Mouse (Mus musculus) thymus, postnatal 0 days (tissue): ENCODE results near the gene Itih5. TPM values are rescaled to one million over a fixed set of nuclear protein-coding genes. Genes with fewer than 3 reads are reported as not detected.

Experiments used
- DNase-seq: peaks from one replicate; pipeline ENCODE4 v3.0.0-alpha.2; 2015; ENCODE audit warnings: low spot score
- polyA plus RNA-seq: library from polyadenylated mRNA; unstranded; fragments of >200 nt; fragmentation: Nextera tagmentation; extraction: Ambion mirVana; gene quantifications from 2 replicates; pipeline ENCODE4 v1.2.1, GENCODE M21; 2015

The Itih5 gene
- polyA plus RNA-seq, 1 experiment from 2014 or later = 3.6 TPM

DNA sequence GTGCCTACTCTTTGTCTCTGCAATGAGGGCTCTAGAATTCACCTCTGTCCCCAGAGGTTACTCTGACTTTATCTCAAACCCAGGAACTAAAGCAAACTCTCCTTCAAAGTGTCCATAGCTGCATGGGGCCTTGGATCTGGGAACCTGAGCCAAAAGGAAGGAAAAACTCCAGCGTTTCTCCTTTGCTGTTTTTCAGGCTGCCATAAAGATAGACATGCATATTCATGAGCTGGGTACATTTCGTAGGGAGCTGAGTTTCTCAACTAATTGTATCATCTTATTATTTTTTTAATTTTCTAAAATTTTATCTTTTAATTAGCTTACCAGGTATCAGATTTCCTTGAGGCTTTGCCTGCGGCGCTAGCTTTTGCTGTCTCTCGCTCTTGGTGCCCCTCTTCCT, 106.7 kb downstream of the Itih5 start:
- no peak for DNase-seq

DNA sequence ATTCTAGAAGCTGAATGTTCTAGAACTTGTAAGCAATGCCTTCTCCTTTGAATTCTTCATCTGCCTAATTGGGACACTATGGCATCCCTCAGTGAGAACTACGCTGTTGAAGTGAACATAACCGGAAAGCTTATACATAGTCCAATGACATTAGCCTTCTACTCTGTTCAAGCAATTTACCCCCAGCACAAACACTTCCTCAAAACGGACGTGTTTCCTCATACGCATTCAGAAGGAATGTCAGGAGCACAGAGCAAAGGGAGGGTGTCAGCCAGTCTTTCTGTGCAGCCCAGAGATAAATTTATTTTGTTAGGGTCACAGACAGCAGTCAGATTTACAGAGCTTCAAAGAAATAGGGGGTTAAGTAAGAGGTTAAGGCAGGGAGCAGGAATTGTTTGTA, 108.0 kb downstream of the Itih5 start:
- DNase-seq = no peak

DNA sequence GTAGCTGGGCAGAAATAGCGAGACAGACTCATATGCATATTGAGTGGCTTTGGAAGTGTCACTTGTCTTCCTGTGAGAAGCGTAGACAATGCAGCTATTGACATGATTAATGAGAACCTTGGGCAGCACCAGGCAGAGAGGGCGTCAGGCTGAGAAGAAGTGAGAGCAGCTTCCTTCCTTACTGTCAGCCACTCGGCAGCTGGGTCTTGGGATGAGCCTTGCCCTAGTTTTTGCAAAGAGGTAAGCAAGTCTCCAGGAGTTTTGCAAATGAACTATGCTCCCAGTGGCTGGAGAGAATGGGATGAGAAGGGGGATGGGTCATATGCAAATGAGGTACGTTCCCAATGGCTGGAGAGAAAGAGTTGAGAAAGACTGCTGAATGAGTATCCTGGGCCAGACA, 109.4 kb downstream of the Itih5 start:
- DNase-seq = no peak

DNA sequence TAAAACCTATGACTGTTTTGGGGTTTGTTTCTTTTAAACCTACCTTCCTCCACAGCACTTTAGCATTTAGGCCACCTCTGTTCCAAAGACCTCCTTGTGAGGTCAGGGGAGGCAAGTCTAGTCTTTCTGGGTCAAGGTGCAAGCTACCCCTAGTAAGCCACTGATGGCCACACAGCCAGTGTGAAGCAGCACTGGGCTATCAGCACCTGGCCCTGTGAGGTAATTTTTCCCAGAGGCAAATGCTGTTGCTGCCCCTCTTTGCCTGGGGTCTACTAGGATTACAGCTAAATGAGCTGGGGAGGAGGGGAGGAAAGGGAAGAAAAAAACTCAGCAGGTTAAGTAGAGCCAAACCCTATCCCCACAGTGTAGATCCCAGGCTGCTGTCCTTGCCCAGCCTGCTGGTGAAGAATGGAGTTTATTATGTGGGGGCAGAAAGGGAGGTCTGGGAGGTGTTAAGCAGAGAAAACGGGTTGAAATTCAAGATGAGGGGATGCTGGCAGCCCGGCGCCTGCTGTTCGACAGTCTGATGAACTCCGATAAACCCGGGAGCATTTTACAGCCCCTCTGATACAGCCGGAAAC, 110.6 kb downstream of the Itih5 start:
- DNase-seq = no peak

DNA sequence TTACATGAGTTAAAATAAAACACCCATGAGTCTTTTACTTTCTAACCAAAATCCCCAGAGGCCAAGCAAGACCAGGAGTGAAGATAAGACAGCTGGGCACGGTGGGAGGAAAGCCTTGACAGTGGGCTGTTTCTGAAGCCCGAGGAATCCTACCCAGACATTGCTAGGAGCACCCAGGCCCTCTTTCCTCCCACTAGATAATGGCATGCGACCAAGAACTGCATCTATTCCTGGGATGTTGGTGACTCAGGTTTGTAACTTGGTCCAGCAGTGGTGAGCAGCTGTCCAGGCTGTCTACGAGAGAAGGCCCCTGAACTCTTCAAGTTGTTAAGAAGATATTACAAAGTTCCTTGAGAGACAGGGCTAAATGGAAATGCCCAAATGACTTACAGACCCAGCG, 112.5 kb downstream of the Itih5 start:
- DNase-seq = no peak

DNA sequence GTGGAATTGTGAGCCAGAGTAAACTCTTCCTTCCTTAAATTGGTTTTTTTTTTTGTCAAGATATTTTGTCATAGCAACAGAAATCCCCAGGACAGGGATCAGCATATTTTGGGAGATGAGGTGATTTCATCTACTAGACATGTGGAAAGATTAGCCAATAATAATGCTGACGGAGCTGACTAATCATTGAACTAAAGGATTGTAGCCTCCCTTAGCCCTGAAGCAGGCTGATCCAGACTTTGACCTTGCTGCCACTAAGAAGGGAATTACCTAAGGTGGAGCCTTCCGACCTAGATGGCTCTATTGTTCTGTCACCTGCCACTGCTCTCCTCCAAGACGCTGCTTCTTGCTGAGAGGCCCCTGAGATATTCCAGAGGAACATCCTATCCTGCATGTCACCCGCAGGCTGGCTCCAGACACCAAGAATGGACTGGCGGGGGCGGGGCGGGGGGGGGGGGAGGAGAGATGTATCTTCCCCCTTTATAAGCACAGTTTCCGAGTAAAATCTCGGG, 119.3 kb downstream of the Itih5 start:
- DNase-seq = no peak

DNA sequence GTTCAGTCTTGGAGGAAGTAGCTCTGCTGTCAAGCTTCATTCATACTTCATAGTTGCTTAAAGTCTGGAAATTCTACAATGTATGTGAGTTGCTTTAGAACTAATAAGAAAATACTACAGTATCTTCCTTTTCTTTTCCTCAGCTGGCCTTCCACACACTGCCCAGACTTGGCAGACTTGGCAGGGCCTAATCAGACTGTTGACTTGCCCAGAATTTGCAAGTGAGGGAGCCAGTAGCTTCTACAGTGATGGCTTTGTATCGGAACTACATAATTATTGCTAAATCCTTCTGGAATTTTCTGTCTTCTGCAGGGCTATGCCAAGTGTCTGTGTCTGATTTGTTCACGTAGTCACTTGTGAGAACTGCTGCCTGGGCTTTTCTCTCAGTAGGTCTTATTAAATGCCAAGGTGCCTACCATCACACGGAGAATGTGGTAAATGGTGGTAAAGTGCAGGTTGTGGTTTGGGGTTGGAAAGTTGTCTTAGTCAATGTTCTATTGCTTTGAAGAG, 120.2 kb downstream of the Itih5 start:
- no peak for DNase-seq

DNA sequence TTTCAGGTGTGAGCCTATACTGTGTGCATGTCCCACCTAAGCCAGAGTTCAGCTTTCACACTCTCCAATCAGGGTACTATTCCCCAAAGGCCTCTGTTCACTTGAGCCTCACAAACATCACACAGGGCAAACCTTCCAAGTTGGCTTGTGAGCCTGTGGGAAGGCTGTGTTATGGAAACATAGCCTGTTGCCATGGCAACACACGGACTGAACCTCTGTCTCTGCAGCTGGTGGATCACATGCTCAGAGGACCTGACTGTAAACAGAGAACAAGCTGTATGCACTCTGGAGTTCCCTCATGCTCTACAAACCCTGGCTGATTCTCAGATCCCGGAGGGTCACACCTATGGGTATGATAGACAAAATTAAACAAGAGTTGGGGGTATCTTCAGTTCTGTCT, 122.8 kb downstream of the Itih5 start:
- DNase-seq = peak; percentile 21

DNA sequence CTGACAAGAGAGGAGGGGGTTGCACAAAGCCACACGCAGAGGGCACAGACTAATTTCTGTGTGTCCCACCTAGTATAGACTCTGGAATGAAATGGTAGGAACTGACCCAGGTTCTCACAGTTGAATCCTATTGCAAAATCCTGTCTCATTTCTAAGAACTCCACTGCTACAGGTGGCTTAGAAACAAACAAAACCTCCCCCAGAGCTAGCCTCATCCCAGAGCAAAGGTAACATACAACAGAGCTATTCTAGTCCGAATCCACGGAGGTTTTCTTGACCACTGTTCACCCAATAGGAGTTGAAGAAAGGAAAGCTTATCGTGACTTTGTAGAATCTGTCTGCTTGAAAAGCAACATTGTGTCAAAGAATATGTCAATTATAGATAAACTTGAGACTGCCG, 130.3 kb downstream of the Itih5 start:
- DNase-seq = no peak

DNA sequence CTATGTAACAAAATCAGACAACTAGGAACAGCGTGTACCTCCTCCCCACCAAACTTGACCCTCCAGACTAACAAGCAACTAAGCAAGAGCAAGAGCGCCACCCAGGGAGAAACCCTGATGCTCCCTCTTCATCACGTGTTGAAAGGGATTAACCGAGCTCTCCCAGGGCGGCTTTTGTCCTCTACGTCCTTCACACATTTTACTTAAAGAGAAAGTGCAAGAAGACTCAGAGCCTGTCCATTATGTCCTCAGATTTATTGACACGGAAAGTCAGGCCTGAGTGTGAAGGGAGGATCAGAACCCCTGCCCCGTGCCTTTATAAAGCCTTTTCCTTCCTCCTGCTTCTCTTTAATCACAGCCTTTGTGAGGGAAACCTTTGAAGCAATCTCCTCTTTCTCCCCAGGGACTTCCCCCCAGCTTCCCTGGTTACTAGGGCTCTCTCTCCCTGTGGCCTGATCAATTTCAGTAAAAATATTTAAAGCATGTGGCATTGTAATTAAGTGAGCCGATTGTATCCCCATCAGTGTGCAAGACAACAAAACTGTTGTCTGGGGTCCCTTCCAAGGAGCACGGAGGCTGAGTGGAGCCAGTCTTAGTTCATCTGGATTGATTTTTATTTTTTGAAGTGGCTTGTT, 131.4 kb downstream of the Itih5 start:
- no peak for DNase-seq

DNA sequence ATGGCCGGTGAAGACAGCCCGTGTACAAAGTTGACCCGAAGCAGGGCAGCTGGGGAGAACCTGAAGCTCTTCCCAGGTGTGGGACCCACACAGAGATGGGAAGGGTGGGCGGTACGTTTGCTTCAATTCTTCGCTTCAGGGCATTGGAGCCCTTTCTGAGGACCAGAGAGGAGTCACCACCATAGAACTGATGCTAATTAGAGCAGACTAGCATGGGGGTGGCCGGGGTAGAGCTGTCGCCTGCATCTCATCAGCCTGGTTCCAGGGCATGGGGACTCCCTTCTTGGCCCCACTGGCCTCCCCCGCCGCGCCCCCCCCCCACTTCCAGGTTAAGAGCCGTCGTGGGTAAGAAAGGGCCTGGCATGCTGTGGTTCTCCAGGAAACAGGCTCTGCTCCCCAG, 132.6 kb downstream of the Itih5 start:
- DNase-seq = no peak

DNA sequence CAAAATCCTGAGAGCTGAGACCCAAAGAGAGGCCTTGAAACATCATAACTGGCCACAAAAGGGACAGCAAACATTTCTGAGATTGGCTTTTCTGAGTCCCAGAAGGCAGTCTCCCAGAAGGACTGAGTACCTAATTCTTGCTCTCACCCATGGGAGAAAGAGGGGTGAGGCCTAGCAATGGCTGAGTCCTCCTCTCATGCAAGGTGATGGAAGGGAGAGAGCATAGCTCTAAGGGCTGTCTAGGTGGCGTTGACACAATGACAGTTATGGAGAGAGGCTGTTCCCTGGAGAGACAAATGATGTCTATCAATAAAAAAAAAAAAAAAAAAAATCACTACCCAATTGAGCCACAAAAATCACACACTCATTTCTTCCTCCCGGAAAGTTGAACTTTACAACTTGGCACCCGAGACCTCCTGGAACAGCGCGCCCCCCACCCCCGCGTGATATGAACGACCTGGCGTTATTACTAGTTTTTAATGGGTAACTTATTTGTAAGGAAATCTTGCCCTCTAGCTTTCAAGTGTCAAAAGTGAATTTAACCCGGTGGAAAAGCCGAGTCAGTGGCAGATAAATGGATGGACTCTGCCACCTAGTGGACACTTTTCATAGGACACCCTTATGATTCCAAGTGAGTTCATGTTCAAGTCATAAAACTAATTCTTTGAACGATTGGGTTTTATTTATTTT, 134.9 kb downstream of the Itih5 start:
- DNase-seq = peak; percentile 78

DNA sequence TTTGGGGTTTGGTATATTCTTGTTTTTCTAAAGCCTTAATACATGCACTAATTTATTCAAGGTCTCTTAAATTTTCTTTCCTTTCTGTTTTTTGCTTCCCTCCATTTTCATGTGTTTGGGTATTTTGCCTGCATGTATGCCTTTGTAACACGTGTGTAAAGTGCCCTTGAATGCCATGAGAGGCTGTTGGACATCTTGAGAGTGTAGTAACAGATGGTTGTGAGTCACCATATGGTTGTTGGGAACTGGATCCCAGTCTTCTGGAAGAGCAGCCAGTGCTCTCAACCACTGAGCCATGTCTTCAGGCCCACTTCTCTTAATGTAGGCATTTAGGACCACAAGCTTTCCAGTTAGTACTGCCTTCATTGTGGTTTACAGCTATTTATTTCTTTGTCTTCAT, 135.5 kb downstream of the Itih5 start:
- no peak for DNase-seq

DNA sequence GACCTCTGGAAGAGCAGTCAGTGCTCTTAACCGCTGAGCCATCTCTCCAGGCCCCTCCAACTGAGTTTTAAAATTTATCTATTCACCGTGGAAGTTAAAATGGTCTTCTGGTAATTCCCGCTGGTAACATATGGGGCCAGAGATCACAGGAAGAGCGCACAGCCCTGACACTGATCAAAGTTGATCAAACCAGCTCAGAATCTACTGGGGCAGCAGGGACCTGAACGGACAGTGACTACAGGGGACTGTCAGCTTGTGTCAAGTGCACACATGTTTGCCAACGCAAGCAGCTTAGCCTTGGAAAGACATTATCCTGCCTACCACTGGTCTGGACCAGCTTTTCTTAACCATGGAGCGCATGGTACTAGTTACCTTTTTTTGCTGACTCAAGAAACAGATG, 136.7 kb downstream of the Itih5 start:
- no peak for DNase-seq

DNA sequence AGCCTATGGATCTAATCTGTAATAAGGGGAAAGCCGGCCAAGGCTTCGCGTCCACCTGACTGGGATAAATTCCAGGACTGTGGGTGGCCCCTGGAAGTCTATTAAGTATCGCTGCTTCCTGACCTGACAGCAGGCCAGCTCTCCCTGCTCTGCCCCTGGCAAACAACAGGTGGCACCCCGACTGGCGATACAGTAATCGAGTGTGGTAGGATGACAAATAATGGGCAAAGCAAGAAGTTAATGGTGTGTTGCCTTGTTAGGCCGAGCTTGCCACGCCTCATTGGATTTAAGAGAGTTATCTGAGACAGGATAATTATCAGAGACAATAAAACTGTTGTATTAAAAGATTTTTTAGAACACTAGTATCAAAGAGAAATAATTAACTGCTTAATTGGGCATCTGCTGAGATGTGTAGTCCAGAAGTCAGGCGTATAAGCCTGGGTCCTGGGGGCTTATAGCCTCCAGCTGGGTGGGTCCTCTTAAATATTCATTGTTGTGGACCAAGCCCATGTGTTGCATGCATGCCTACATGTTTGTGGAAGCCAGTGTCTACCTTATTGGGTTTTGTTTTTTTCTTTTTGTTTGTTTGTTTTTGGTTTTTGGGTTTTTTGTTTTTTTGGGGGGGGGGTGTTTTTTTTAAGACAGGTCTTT, 140.3 kb downstream of the Itih5 start:
- DNase-seq = no peak

DNA sequence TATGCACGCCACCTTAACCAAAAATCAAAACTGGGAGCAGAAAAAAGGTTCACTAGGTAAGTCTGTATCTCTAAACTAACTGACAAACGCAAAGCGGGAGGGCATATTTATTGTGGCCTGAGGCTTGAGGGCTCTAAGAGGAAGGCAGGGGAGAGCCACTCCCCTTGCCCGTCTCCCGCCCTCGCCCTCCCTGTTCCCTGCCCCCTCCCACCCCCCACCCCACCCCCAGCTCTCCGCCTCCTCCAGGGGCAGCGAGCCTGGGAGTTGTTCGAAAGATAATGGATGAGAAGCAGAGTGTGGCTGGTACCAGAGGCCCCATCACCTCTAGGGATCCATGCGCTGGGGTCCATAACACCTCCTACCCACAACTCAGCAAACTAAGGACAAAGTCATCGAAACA, 142.5 kb downstream of the Itih5 start:
- DNase-seq = no peak

DNA sequence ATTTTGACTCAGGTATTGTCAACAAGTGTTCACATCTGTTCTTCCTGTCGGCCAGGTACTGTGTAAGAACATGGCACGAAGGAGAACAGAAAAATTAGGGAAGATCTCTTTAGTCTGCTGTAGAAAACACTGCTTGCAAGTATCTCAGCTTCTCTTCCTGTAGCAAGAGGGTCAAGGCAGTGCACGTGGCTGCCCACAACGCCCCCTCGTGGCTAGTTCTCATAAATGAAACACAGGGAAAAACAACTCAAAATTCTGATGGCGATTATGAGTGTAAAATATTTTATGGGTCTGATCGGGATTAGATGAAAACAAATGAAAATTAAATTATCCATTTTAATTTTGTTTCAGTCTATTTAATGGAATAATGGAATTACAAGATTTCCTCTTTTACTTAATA, 146.9 kb downstream of the Itih5 start:
- DNase-seq = peak; percentile 25

DNA sequence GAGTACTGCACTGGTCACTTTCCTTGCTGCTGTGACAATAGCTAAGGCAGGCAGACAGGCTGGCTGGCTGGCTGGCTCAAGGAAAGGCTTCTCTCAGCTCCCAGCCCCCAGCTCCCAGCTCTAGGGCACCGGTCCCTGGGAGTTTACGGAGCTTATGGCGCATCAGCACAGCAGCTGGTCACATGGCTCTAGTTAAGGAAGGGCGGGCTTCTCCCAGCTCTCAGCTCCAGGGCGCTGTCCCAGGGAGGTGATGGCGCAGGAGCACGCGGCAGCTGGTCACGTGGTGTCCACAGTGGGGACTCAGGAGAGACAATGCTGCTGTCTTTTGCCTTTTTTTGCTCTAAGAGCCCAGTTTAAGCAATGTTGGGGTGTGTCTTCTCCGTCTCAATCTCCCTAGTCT, 147.4 kb downstream of the Itih5 start:
- no peak for DNase-seq

DNA sequence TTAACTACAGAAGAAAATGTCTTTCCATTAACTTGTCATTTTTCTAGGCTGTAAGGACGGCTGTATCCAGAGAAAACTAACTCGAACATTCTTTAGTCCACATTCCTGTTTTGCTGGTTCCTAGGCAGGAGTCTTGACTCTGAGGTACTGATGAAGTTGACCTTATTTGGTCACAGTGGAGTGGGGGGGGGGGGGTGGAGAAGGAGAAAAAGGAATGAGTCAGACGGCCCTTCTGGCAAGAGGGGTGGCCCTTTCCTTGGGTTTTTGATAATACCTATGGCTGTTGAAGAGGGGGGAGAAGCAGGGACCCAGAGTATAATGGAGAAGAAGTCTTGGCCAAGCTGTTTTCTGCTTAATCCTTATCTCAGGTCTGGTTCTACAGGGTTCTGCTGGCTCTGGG, 148.0 kb downstream of the Itih5 start:
- no peak for DNase-seq

DNA sequence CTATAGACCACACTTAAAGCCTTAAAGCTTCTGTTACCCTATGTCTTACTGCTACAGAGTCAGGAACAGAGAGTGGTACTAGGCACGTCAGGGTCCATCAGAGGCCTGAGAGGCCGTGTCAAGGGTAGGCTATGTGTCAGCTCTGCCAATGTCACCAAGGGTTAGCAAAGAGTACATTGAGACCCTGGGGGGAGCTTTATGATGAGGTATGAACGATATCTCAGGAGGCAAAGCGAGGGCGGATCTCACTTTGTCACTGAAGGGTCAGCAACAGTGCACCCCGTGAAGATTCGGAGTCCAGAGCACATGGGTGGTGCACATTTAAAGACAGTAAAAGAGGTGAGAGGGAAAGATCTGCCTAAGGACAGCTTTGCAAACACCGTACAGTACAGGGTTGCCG, 148.6 kb downstream of the Itih5 start:
- no peak for DNase-seq

DNA sequence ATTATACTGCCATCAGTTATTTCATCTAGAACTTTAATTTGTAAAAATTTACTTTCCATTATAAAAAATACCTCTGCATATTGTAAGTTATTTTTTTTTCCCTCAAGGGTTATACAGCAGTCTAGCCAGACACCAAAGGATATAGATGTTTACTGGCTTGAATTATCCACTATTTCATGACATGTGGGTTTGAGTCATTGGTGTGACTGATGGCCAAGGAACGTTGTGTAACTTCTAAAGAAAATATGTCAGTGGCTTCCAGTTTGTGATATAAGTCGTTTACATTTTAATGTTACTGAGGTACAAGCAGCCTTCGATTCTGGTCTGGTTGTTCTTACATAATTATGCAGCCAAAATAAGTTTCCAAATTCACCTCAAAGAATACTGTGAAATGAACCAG, 151.5 kb downstream of the Itih5 start:
- no peak for DNase-seq
